Mouse (Mus musculus): ENCODE results near the gene Pidd1.

GRCm38 (mm10) chr7:141471236-141471635 lies 27.4 kb upstream of the Pidd1 start:
- TF ChIP-seq POLR2A (IDR thresholded peaks at IDR 0.05; ENCODE audit: borderline replicate concordance, extremely low read depth, low read depth, low read length) (no peak), CTCF (IDR thresholded peaks at IDR 0.05; ENCODE audit: insufficient read depth, low read length) (no peak)

All from lung, adult 2 months (tissue).